Mouse (Mus musculus): ENCODE measurements around the gene Snx10. TPM values are rescaled to one million over a fixed set of nuclear protein-coding genes. Genes with fewer than 3 reads are reported as not detected.

The Snx10 gene
- polyA plus RNA-seq, 1 experiment from 2014 or later: 16.1 TPM

DNA sequence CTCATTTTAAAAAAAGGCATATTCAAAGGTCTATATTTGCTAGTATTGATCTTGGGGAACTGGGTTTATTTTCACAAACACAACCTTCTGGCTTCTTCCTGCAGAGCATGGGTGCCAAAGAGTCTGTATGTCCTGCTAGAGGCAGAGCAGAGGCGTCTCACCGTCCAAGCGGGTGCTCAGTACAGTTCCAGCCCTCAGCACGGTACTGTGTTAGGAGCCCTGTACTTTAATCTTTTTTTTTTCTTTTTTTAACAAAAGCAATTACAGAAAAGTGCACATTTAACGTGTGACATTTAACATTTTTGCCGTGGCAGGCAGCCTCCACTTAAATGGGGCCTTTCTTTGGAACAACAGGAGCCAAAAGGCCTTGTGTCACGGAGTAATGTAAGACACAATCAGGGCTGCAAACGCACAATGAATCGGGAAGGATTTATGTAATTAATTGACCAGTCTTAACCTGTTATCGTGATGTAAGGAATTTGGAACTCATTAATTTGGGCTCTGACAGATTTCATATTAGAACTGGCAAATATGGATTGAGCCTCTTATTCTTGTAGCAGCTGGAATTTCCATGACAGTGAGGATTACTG is 69.8 kb downstream of the Snx10 start:
- Histone ChIP-seq H3K9me3 (replicated peaks) (no peaks in the 10 kb centered on the region), H3K36me3 (no peaks in the 10 kb centered on the region), H3K9ac (no peak overlapping the region), H3K4me3 (replicated peaks) (no peak overlapping the region), H3K4me1 (peaks cover 26% of the 10 kb centered on the region), H3K27me3 (no peaks in the 10 kb centered on the region), H3K27ac (no peak overlapping the region), H3K4me2 (no peak overlapping the region)
- no peak for ATAC-seq (replicated peaks; ENCODE audit: low FRiP score)
- WGBS: 78% methylated on average over 10 of the region's 10 CpGs

DNA sequence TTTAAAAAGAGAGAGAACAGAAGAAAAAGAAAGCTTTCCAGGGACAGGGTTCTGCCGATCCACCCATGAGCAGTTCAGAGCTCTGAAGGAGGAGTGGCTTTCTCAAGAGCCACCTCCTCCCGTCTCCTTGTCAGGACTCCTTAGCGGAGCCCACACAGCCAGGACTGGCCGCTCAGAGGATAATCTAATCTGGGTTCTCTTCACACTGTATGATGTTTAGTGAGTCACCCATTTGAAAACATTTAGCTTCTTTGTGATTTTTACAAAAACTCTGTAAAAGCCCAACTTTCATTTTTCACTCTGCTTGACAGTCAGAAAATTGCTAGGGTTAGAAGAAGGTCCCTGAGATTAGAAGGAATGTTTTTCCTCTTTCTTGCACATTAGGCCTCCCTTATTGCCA is 70.8 kb downstream of the Snx10 start:
- Histone ChIP-seq H3K36me3 (no peaks in the 10 kb centered on the region), H3K9ac (no peak overlapping the region), H3K4me2 (0 out of 2 replicates have a peak overlapping the region, but pooled peaks have one; percentile 0), H3K4me3 (replicated peaks) (no peak overlapping the region), H3K27me3 (no peaks in the 10 kb centered on the region), H3K27ac (peak overlapping the region; percentile 7; the same call in 1 of the 2 replicates), H3K4me1 (peaks cover 26% of the 10 kb centered on the region), H3K9me3 (replicated peaks) (no peaks in the 10 kb centered on the region)
- no peak for ATAC-seq (replicated peaks; ENCODE audit: low FRiP score)
- WGBS: 24% methylated on average over 4 of the region's 4 CpGs

DNA sequence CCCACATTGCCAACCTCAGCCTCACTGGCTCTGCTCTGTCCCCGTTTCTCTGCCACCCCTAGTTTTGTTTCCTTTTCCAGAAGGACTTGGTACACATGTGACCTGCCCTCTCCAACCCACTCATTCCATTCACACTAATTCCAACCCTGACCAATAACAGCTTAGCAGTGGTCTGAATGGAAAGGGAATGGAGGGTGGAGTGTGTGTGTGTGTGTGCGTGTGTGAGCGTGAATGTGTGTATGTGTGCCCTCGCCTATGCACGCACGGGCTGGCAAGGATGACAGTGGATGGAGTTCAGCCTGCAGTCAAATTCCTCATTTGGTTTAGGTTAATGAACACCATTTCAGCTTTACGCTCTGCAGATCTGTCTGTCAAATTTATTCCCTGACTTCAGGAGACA is 74.4 kb downstream of the Snx10 start:
- Histone ChIP-seq H3K27ac (no peak overlapping the region), H3K36me3 (no peaks in the 10 kb centered on the region), H3K9me3 (replicated peaks) (no peaks in the 10 kb centered on the region), H3K4me3 (replicated peaks) (no peak overlapping the region), H3K9ac (no peak overlapping the region), H3K27me3 (no peaks in the 10 kb centered on the region), H3K4me1 (peaks cover 12% of the 10 kb centered on the region; the same call in 1 of the 2 replicates), H3K4me2 (no peak overlapping the region)
- 0 out of 2 replicates have a peak, but pooled peaks have one; percentile 29 for ATAC-seq (replicated peaks; ENCODE audit: low FRiP score)
- 74% methylated on average over 7 of the region's 7 CpGs for WGBS

DNA sequence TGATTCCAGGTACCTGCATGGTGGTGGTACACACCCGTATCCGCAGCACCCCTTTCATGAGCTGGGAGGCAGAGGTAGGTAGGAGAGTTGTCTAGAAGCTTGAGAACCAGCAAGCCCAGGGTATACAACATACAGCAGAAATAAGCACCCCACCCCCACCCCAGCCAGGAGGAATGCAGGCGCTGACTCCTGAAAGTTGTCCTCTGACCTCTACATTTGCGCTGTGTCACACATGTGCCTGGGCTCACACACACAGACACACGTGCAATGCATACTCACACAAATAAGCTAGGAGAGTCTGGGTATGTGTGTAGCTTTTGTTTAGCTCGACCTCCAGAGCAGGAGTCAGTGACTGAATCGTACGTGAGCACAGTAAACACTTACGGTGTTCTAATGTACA is 76.7 kb downstream of the Snx10 start:
- Histone ChIP-seq H3K9me3 (replicated peaks) (no peaks in the 10 kb centered on the region), H3K27ac (no peak overlapping the region), H3K27me3 (peaks cover 7% of the 10 kb centered on the region), H3K9ac (no peak overlapping the region), H3K4me3 (replicated peaks) (no peak overlapping the region), H3K36me3 (no peaks in the 10 kb centered on the region), H3K4me2 (no peak overlapping the region), H3K4me1 (0 out of 2 replicates have a peak, but pooled peaks cover 2% of the 10 kb centered on the region)
- 79% methylated on average over 9 of the region's 9 CpGs for WGBS
- ATAC-seq (replicated peaks; ENCODE audit: low FRiP score): no peak

- Histone ChIP-seq H3K4me2 (no peak overlapping the region), H3K4me3 (replicated peaks) (no peak overlapping the region), H3K36me3 (no peaks in the 10 kb centered on the region), H3K4me1 (no peaks in the 10 kb centered on the region), H3K27me3 (peaks cover 15% of the 10 kb centered on the region), H3K9ac (no peak overlapping the region), H3K9me3 (replicated peaks) (no peaks in the 10 kb centered on the region), H3K27ac (no peak overlapping the region)
- ATAC-seq (replicated peaks; ENCODE audit: low FRiP score): no peak
- 73% methylated on average over 1 of the region's 1 CpGs for WGBS
These were observed 78.6 kb downstream of the Snx10 start for GRCm38 (mm10) chr6:51602341-51602740.

- 81% methylated on average over 10 of the region's 10 CpGs for WGBS
- H3K4me1 ChIP-seq: no peaks in the 10 kb centered on the region
- H3K4me3 ChIP-seq (replicated peaks): no peak overlapping the region
- ATAC-seq (replicated peaks; ENCODE audit: low FRiP score): no peak
- no peaks in the 10 kb centered on the region for H3K36me3 ChIP-seq
- no peak overlapping the region for H3K9ac ChIP-seq
- H3K4me2 ChIP-seq: no peak overlapping the region
- H3K27ac ChIP-seq: no peak overlapping the region
- H3K9me3 ChIP-seq (replicated peaks): no peaks in the 10 kb centered on the region
- H3K27me3 ChIP-seq: peaks cover 22% of the 10 kb centered on the region
These were observed 80.0 kb downstream of the Snx10 start for GRCm38 (mm10) chr6:51603691-51604090.

DNA sequence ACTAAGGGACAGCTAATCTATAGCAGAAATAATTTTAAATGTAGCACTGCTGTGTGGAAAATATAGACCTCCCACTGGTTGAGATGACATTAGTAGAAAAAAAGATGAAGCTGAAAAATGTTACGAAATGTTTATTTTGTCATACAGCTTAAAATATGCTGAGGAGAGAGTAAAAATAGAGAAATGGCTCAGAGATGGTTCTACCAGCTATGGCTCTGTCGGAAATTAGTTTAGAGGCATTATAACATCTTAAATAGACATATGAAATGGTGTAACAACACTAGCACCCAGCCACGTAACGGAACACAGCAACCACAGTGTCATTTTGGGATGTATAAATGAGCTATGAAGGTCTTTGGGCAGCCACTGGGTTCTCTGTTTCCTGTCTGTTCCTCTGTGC is 82.5 kb downstream of the Snx10 start:
- no peak for ATAC-seq (replicated peaks; ENCODE audit: low FRiP score)
- H3K4me1 ChIP-seq: no peaks in the 10 kb centered on the region
- no peak overlapping the region for H3K4me2 ChIP-seq
- no peak overlapping the region for H3K9ac ChIP-seq
- no peak overlapping the region for H3K4me3 ChIP-seq (replicated peaks)
- 89% methylated on average over 4 of the region's 4 CpGs for WGBS
- H3K27me3 ChIP-seq: peaks cover 41% of the 10 kb centered on the region
- no peaks in the 10 kb centered on the region for H3K36me3 ChIP-seq
- H3K27ac ChIP-seq: no peak overlapping the region
- H3K9me3 ChIP-seq (replicated peaks): no peaks in the 10 kb centered on the region

GRCm38 (mm10) chr6:51606803-51607202 is 83.1 kb downstream of the Snx10 start:
- H3K36me3 ChIP-seq: no peaks in the 10 kb centered on the region
- no peak overlapping the region for H3K27ac ChIP-seq
- no peak overlapping the region for H3K9ac ChIP-seq
- ATAC-seq (replicated peaks; ENCODE audit: low FRiP score): no peak
- H3K9me3 ChIP-seq (replicated peaks): no peaks in the 10 kb centered on the region
- H3K4me3 ChIP-seq (replicated peaks): no peak overlapping the region
- H3K27me3 ChIP-seq: peaks cover 46% of the 10 kb centered on the region
- no peaks in the 10 kb centered on the region for H3K4me1 ChIP-seq
- WGBS: 37% methylated on average over 7 of the region's 7 CpGs
- no peak overlapping the region for H3K4me2 ChIP-seq

GRCm38 (mm10) chr6:51611621-51612020 is 87.9 kb downstream of the Snx10 start:
- ATAC-seq (replicated peaks; ENCODE audit: low FRiP score): no peak
- Histone ChIP-seq H3K36me3 (no peaks in the 10 kb centered on the region), H3K4me2 (no peak overlapping the region), H3K27me3 (peaks cover 54% of the 10 kb centered on the region), H3K9ac (no peak overlapping the region), H3K4me1 (peaks cover 10% of the 10 kb centered on the region), H3K9me3 (replicated peaks) (no peaks in the 10 kb centered on the region), H3K4me3 (replicated peaks) (no peak overlapping the region), H3K27ac (no peak overlapping the region)
- WGBS: 86% methylated on average over 4 of the region's 4 CpGs

GRCm38 (mm10) chr6:51612371-51613051 is 88.8 kb downstream of the Snx10 start:
- H3K27me3 ChIP-seq: peaks cover 49% of the 10 kb centered on the region
- peak overlapping the region; percentile 63 for H3K4me3 ChIP-seq (replicated peaks)
- WGBS: under 1% methylated on average over 54 of the region's 54 CpGs
- H3K9ac ChIP-seq: peak overlapping the region; percentile 50
- H3K9me3 ChIP-seq (replicated peaks): no peaks in the 10 kb centered on the region
- H3K4me2 ChIP-seq: peak overlapping the region; percentile 96
- no peak overlapping the region for H3K27ac ChIP-seq
- peak; percentile 89 for ATAC-seq (replicated peaks; ENCODE audit: low FRiP score)
- peaks cover 10% of the 10 kb centered on the region for H3K4me1 ChIP-seq
- no peaks in the 10 kb centered on the region for H3K36me3 ChIP-seq

DNA sequence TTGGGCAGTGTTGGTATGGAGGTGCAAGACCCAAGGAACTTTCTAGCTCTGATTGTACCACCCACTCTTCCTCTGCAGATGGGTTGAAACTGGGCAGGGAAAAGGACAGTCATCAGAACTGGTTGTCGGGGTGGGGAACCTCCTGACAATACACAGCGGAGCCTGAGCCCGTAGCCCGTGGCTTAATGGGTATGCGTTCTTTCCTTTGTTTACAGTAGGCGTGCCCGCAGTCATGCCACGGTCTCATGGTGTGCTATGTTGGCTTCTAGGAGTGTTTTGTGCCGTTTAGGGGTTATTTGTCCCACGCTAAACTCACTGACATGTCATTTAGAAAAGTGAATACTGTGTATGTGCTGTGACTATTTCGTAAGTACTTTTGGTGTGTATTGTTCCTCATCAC is 90.0 kb downstream of the Snx10 start:
- H3K9ac ChIP-seq: no peak overlapping the region
- 87% methylated on average over 11 of the region's 11 CpGs for WGBS
- H3K4me2 ChIP-seq: no peak overlapping the region
- H3K27me3 ChIP-seq: peaks cover 42% of the 10 kb centered on the region
- H3K36me3 ChIP-seq: no peaks in the 10 kb centered on the region
- no peak overlapping the region for H3K27ac ChIP-seq
- no peak for ATAC-seq (replicated peaks; ENCODE audit: low FRiP score)
- H3K4me1 ChIP-seq: peaks cover 10% of the 10 kb centered on the region
- H3K4me3 ChIP-seq (replicated peaks): no peak overlapping the region
- H3K9me3 ChIP-seq (replicated peaks): no peaks in the 10 kb centered on the region

- H3K36me3 ChIP-seq: no peaks in the 10 kb centered on the region
- 93% methylated on average over 5 of the region's 5 CpGs for WGBS
- H3K4me1 ChIP-seq: no peaks in the 10 kb centered on the region
- no peaks in the 10 kb centered on the region for H3K9me3 ChIP-seq (replicated peaks)
- H3K27me3 ChIP-seq: no peaks in the 10 kb centered on the region
- no peak overlapping the region for H3K27ac ChIP-seq
- ATAC-seq (replicated peaks; ENCODE audit: low FRiP score): no peak
- no peak overlapping the region for H3K4me2 ChIP-seq
- H3K9ac ChIP-seq: no peak overlapping the region
- H3K4me3 ChIP-seq (replicated peaks): no peak overlapping the region
These were observed 103.1 kb downstream of the Snx10 start for GRCm38 (mm10) chr6:51626843-51627242.

All from kidney, embryonic 15.5 days (tissue).